Comparison of ENCODE assay signal across 8 mouse cellular contexts in genomic region chr19:46962841-46963240, GRCm38 (mm10). TPM values are rescaled to one million over a fixed set of nuclear protein-coding genes. Genes with fewer than 3 reads are reported as not detected.
DNase-seq lines count a peak whose midpoint lies in the region; ATAC-seq lines count a peak whose summit lies in the region.

No protein-coding gene starts in this region.

- H3K27me3 ChIP-seq in lung, embryonic 16.5 days (ENCODE audit: control insufficient read depth, insufficient read depth, low read depth, low read length): no peaks in the 10 kb centered on the region
- no peaks in the 10 kb centered on the region for H3K27me3 ChIP-seq in forebrain, embryonic 11.5 days (ENCODE audit: control insufficient read depth, insufficient read depth, low read length)
- H3K27me3 ChIP-seq in limb, embryonic 12.5 days: no peaks in the 10 kb centered on the region
- no peaks in the 10 kb centered on the region for H3K27me3 ChIP-seq in stomach, embryonic 15.5 days (replicated peaks)

- H3K4me2 ChIP-seq in lung, embryonic 16.5 days (ENCODE audit: low read depth, low read length): peak overlapping the region; percentile 78
- H3K4me2 ChIP-seq in forebrain, embryonic 11.5 days (ENCODE audit: low read depth, low read length, severe bottlenecking): peak overlapping the region; percentile 71; the same call in 1 of the 2 replicates
- H3K4me2 ChIP-seq in limb, embryonic 12.5 days: peak overlapping the region; percentile 73
- H3K4me2 ChIP-seq in stomach, embryonic 15.5 days: peak overlapping the region; percentile 60

- 7% methylated on average over 7 of the region's 7 CpGs for WGBS in lung, embryonic 16.5 days
- 34% methylated on average over 7 of the region's 7 CpGs for WGBS in forebrain, embryonic 11.5 days
- 31% methylated on average over 7 of the region's 7 CpGs for WGBS in limb, embryonic 12.5 days
- WGBS in stomach, embryonic 15.5 days: 13% methylated on average over 7 of the region's 7 CpGs

- no peak for DNase-seq in lung, postnatal 25 days (ENCODE audit: low spot score)
- no peak for DNase-seq in forebrain, embryonic 11.5 days (ENCODE audit: low spot score)
- DNase-seq in frontal cortex, postnatal 25 days (ENCODE audit: low spot score in 2 of 2): no peak
- no peak for DNase-seq in thymus, adult 18-20 months
- no peak for DNase-seq in frontal cortex, postnatal 10 days (ENCODE audit: low spot score in 2 of 2)

- peak overlapping the region; percentile 98; the same call in 1 of the 2 replicates for H3K27ac ChIP-seq in lung, embryonic 16.5 days (ENCODE audit: low read length)
- H3K27ac ChIP-seq in forebrain, embryonic 11.5 days (ENCODE audit: low read depth, low read length): no peak overlapping the region
- peak overlapping the region; percentile 96; the same call in 1 of the 2 replicates for H3K27ac ChIP-seq in limb, embryonic 12.5 days
- peak overlapping the region; percentile 96 for H3K27ac ChIP-seq in stomach, embryonic 15.5 days

- no peak for ATAC-seq in lung, embryonic 16.5 days (ENCODE audit: low read depth)
- ATAC-seq in forebrain, embryonic 11.5 days (replicated peaks; ENCODE audit: low FRiP score): no peak
- ATAC-seq in limb, embryonic 12.5 days (ENCODE audit: insufficient number of reproducible peaks, insufficient read depth, low FRiP score, low TSS enrichment, low read depth): no peak
- no peak for ATAC-seq in stomach, embryonic 15.5 days (ENCODE audit: insufficient read depth, low FRiP score, low read depth)

- H3K36me3 ChIP-seq in lung, embryonic 16.5 days (ENCODE audit: control insufficient read depth, insufficient read depth, low read length): no peaks in the 10 kb centered on the region
- H3K36me3 ChIP-seq in forebrain, embryonic 11.5 days (ENCODE audit: control insufficient read depth, insufficient read depth, low read length): no peaks in the 10 kb centered on the region
- H3K36me3 ChIP-seq in limb, embryonic 12.5 days: no peaks in the 10 kb centered on the region
- H3K36me3 ChIP-seq in stomach, embryonic 15.5 days: no peaks in the 10 kb centered on the region

- no peaks in the 10 kb centered on the region for H3K9me3 ChIP-seq in lung, embryonic 16.5 days (ENCODE audit: control insufficient read depth, low read length)
- no peaks in the 10 kb centered on the region for H3K9me3 ChIP-seq in forebrain, embryonic 11.5 days (ENCODE audit: control insufficient read depth, low read length)
- H3K9me3 ChIP-seq in limb, embryonic 12.5 days: no peaks in the 10 kb centered on the region
- H3K9me3 ChIP-seq in stomach, embryonic 15.5 days: no peaks in the 10 kb centered on the region

- H3K9ac ChIP-seq in lung, embryonic 16.5 days (ENCODE audit: low read length): peak overlapping the region; percentile 91
- no peak overlapping the region for H3K9ac ChIP-seq in forebrain, embryonic 11.5 days (ENCODE audit: low read length)
- H3K9ac ChIP-seq in limb, embryonic 12.5 days (replicated peaks): no peak overlapping the region
- no peak overlapping the region for H3K9ac ChIP-seq in stomach, embryonic 15.5 days

- peak overlapping the region; percentile 78 for H3K4me3 ChIP-seq in lung, embryonic 16.5 days (ENCODE audit: low read length)
- H3K4me3 ChIP-seq in forebrain, embryonic 11.5 days (ENCODE audit: low read depth, low read length): no peak overlapping the region
- peak overlapping the region; percentile 75; the same call in 1 of the 2 replicates for H3K4me3 ChIP-seq in limb, embryonic 12.5 days (replicated peaks)
- H3K4me3 ChIP-seq in stomach, embryonic 15.5 days (replicated peaks): peak overlapping the region; percentile 73

- H3K4me1 ChIP-seq in lung, embryonic 16.5 days (replicated peaks; ENCODE audit: control insufficient read depth, insufficient read depth, low read length): peaks cover 34% of the 10 kb centered on the region
- H3K4me1 ChIP-seq in forebrain, embryonic 11.5 days (replicated peaks; ENCODE audit: control insufficient read depth, insufficient read depth, low read length): peaks cover 2% of the 10 kb centered on the region; the same call in 1 of the 2 replicates
- H3K4me1 ChIP-seq in limb, embryonic 12.5 days (replicated peaks): peaks cover 37% of the 10 kb centered on the region
- peaks cover 25% of the 10 kb centered on the region for H3K4me1 ChIP-seq in stomach, embryonic 15.5 days

RNA-seq across cellular contexts. Expression of gene Ina, which starts 51.7 kb away (rescaled TPM):
- polyA plus RNA-seq in lung, embryonic 16.5 days (2015; fragmentation: Nextera tagmentation; extraction: Ambion mirVana): 0.51 and 1.2 TPM in 2 replicates
- 102 and 110 TPM in 2 replicates for polyA plus RNA-seq in forebrain, embryonic 11.5 days (2014; fragmentation: Nextera tagmentation; extraction: Ambion mirVana)
- 0.40 and 2.2 TPM in 2 replicates for polyA plus RNA-seq in limb, embryonic 12.5 days (2016; fragmentation: Nextera tagmentation; extraction: Ambion mirVana)
- polyA plus RNA-seq in stomach, embryonic 15.5 days (2015; fragmentation: Nextera tagmentation; extraction: Ambion mirVana): 11.9 and 13.7 TPM in 2 replicates

RNA-seq across cellular contexts. Expression of gene Nt5c2, which starts 52.1 kb away (rescaled TPM):
- polyA plus RNA-seq in lung, embryonic 16.5 days (2015; fragmentation: Nextera tagmentation; extraction: Ambion mirVana): 87.7 and 92.2 TPM in 2 replicates
- 71.8 and 77.9 TPM in 2 replicates for polyA plus RNA-seq in forebrain, embryonic 11.5 days (2014; fragmentation: Nextera tagmentation; extraction: Ambion mirVana)
- polyA plus RNA-seq in limb, embryonic 12.5 days (2016; fragmentation: Nextera tagmentation; extraction: Ambion mirVana): 85.4 and 85.7 TPM in 2 replicates
- polyA plus RNA-seq in stomach, embryonic 15.5 days (2015; fragmentation: Nextera tagmentation; extraction: Ambion mirVana): 69.4 and 76.6 TPM in 2 replicates
